Mouse (Mus musculus): Measurements from ENCODE around the gene Esrrg.

DNA sequence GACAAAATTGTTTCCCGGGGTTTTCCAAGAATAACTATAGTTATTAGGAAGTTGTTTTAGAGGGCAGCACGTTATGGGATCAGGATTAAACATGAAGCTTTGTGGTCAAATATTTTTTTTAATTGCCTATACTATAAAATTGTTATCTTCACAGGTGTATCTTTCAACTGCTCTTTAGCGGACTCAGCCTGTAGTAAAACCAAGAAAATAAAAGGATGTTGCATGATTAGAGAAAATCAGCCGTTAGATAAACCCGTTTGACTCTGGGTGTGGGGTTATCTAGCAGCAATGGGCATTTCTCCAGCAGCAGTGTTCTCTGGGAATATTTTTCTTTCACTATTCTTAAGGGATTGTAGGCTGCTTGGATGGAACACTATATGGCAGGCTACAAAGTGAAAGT is 96.8 kb downstream of the Esrrg start:
- no peak for TF ChIP-seq TAL1 (IDR thresholded peaks at IDR 0.05; ENCODE audit: low read length)
- no peak for TF ChIP-seq GATA1 (IDR thresholded peaks at IDR 0.05; ENCODE audit: low read length)
